Mouse (Mus musculus): ENCODE results near the gene Arhgef18.

GRCm38 (mm10) chr8:3395246-3395645, 2.4 kb downstream of the Arhgef18 start:
- TF ChIP-seq CTCF (IDR thresholded peaks at IDR 0.05; ENCODE audit: low read depth) (no peak), EP300 (IDR thresholded peaks at IDR 0.05; ENCODE audit: low read depth) (no peak)

All from heart, postnatal 0 days (tissue).